Mouse (Mus musculus): ENCODE results near the gene Pgghg.

- TF ChIP-seq GATA1 (IDR thresholded peaks at IDR 0.05; ENCODE audit: borderline replicate concordance, low read length) (no peak), FLI1 (IDR thresholded peaks at IDR 0.05; ENCODE audit: low read length) (no peak)
These were observed 47.2 kb upstream of the Pgghg start for GRCm38 (mm10) chr7:140894031-140894430.
